Mouse (Mus musculus) heart, adult 10 weeks (tissue): ENCODE results near the gene Vmn1r77. TPM values are rescaled to one million over a fixed set of nuclear protein-coding genes. Genes with fewer than 3 reads are reported as not detected.

ENCODE experiments used
- polyA plus RNA-seq: library from polyadenylated mRNA; stranded (reverse); fragments of 350-450 nt; fragmentation: Illumina TruSeq; extraction: RNeasy Lipid Tissue Mini Kit (QIAGEN cat#74804); gene quantifications from one replicate; pipeline ENCODE4 v1.2.3, GENCODE M21; 2014; ENCODE audit warnings: low read depth, low replicate concordance

The Vmn1r77 gene
- polyA plus RNA-seq, result not detected

GRCm38 (mm10) chr7:12036452-12036851 lies at the start of gene Vmn1r77:
Vmn1r77 (plus strand) TSS chr7:12036752.

Other genes starting within 250 kb of the Vmn1r77 start
- gene Vmn1r74, start 202.8 kb upstream of the Vmn1r77 start, polyA plus RNA-seq, result not detected
- not detected for gene Vmn1r75, start 162.1 kb upstream of the Vmn1r77 start, polyA plus RNA-seq
- not detected for gene Vmn1r76, start 98.5 kb upstream of the Vmn1r77 start, polyA plus RNA-seq
- gene Vmn1r78, start 113.5 kb downstream of the Vmn1r77 start, polyA plus RNA-seq, result not detected
- gene Vmn1r79, start 134.5 kb downstream of the Vmn1r77 start, polyA plus RNA-seq, result not detected
- gene Vmn1r80, start 152.5 kb downstream of the Vmn1r77 start, polyA plus RNA-seq, result not detected
- gene Vmn1r81, start 231.5 kb downstream of the Vmn1r77 start, polyA plus RNA-seq, result not detected